Mouse (Mus musculus) kidney, adult 2 months (tissue): ENCODE measurements around the gene Fam114a1. TPM values are rescaled to one million over a fixed set of nuclear protein-coding genes. Genes with fewer than 3 reads are reported as not detected.

ENCODE experiments used
- DNase-seq: peaks from one replicate; pipeline ENCODE4 v3.0.0; 2021
- H3K27ac ChIP-seq: fragments of 200-500 bp; 2 replicates; pipeline ENCODE4 v1.5.1; 2012; ENCODE audit warnings: low read depth, low read length, control low read depth, inconsistent platforms; ENCODE audit not compliant: insufficient read depth
- H3K27me3 ChIP-seq: fragments of 200-500 bp; replicated peaks from 2 replicates; pipeline ENCODE4 v1.6.1; 2012; ENCODE audit warnings: mild to moderate bottlenecking, moderate library complexity, low read length, inconsistent platforms; ENCODE audit not compliant: control insufficient read depth, insufficient read depth
- H3K36me3 ChIP-seq: fragments of 200-500 bp; 2 replicates; pipeline ENCODE4 v1.6.1; 2012; ENCODE audit warnings: mild to moderate bottlenecking, moderate library complexity, low read length, inconsistent platforms; ENCODE audit not compliant: control insufficient read depth, insufficient read depth
- H3K4me1 ChIP-seq: fragments of 200-500 bp; 2 replicates; pipeline ENCODE4 v1.6.1; 2011; ENCODE audit warnings: low read length; ENCODE audit not compliant: control insufficient read depth, insufficient read depth
- H3K4me3 ChIP-seq: fragments of 200-500 bp; 2 replicates; pipeline ENCODE4 v1.5.1; 2011; ENCODE audit warnings: mild to moderate bottlenecking, low read depth, low read length, control low read depth; ENCODE audit not compliant: insufficient read depth
- CTCF ChIP-seq: fragments of 200-500 bp; conservative IDR thresholded peaks from 2 replicates; pipeline ENCODE4 v1.5.1; 2011; ENCODE audit warnings: low read depth, mild to moderate bottlenecking, control low read depth, low read length, moderate library complexity, mixed read lengths; ENCODE audit not compliant: insufficient read depth, insufficient read length
- POLR2A ChIP-seq: fragments of 200-500 bp; IDR thresholded peaks from one replicate; pipeline ENCODE4 v1.6.1; 2011; ENCODE audit warnings: low read depth, low read length, control low read depth
- whole genome bisulfite sequencing: fragments of 180-500 bp; shearing (Covaris S2); methylation state at CpG from one replicate; pipeline ENCODE4 v1.1.7; 2018; 5-methylcytosine and 5-hydroxymethylcytosine counted together
- polyA plus RNA-seq: library from polyadenylated mRNA; depleted of rRNA; stranded (reverse); fragments of >200 nt; gene quantifications from 2 replicates; pipeline ENCODE4 v1.2.3, GENCODE M21; 2012; rRNA removed

The Fam114a1 gene
- 7.7 and 8.8 TPM in 2 replicates for polyA plus RNA-seq

DNA sequence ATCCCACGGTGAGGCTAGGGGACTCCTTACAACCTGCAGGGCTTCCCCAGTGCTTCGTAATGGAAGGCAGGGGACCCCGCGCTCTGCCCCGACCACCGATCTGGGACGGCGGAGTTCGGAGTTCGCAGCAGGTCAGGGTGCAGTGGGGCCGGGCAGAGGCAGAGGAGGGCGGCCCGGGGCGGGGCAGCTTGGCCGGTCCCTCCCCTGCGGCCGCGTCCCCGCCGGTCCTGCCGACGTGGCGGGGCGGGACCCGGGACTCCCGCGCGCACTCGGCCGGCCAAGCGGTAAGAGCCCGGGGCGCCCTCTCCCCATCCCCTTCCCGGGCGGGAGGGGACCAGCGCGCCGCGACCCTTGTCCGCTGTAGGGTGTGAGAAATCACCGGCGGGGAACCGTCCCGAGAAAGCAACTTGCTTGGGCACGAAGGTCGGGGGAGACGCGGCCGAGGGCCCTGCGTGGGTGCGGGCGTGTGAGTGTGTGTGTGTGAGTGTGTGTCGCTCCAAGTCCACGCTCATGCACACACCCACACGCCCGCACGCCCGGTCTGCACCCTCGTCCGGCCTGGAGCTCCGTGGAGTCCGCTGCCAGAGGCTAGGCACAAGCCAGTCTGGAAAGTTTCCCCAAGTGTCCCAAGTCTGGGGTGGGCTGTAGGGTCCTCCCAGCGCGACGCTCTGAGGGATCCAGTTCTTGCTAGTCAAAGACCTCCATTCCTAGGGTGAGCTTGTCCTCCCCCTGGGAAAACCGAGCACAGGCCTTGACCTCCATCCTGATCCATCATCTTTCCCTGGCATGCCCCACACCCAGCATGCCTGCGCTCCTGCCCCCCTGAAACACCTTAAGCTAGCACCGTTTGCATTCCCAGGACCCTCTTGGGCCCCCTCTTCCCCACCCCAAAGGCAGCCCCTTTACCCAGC, at the start of gene Fam114a1:
Gene Fam114a1, plus strand, starts transcription at position 211 of the 911 bp plus-strand sequence.
- Histone ChIP-seq H3K27ac (peak within 1 kb of the TSS; percentile 53; the same call in 1 of the 2 replicates), H3K36me3 (no peaks in the 10 kb centered on the region), H3K4me3 (peak within 1 kb of the TSS; percentile 84), H3K4me1 (no peaks in the 10 kb centered on the region), H3K27me3 (no peaks in the 10 kb centered on the region)
- DNase-seq = peak; percentile 86
- TF ChIP-seq POLR2A (no peak), CTCF (no peak)
- WGBS = 1% methylated on average over 68 of the region's 68 CpGs

GRCm38 (mm10) chr5:64922891-64923381, 46.9 kb upstream of the Fam114a1 start:
- no peak overlapping the region for H3K4me3 ChIP-seq
- no peaks in the 10 kb centered on the region for H3K36me3 ChIP-seq
- WGBS = 84% methylated on average over 5 of the region's 5 CpGs
- no peaks in the 10 kb centered on the region for H3K4me1 ChIP-seq
- TF ChIP-seq POLR2A (no peak), CTCF (no peak)
- no peaks in the 10 kb centered on the region for H3K27me3 ChIP-seq
- DNase-seq = no peak
- H3K27ac ChIP-seq = no peak overlapping the region

GRCm38 (mm10) chr5:64932215-64932614, 37.7 kb upstream of the Fam114a1 start:
- TF ChIP-seq POLR2A = no peak
- TF ChIP-seq CTCF = no peak
- DNase-seq = peak; percentile 32
- H3K4me3 ChIP-seq = no peak overlapping the region
- H3K4me1 ChIP-seq = no peaks in the 10 kb centered on the region
- no peaks in the 10 kb centered on the region for H3K27me3 ChIP-seq
- H3K27ac ChIP-seq = no peak overlapping the region
- WGBS = 40% methylated on average over 3 of the region's 3 CpGs
- no peaks in the 10 kb centered on the region for H3K36me3 ChIP-seq

GRCm38 (mm10) chr5:64932775-64933174, 37.1 kb upstream of the Fam114a1 start:
- 85% methylated on average over 15 of the region's 15 CpGs for WGBS
- no peak overlapping the region for H3K27ac ChIP-seq
- no peaks in the 10 kb centered on the region for H3K4me1 ChIP-seq
- no peak for TF ChIP-seq CTCF
- no peak for TF ChIP-seq POLR2A
- H3K27me3 ChIP-seq = no peaks in the 10 kb centered on the region
- no peak for DNase-seq
- no peaks in the 10 kb centered on the region for H3K36me3 ChIP-seq
- H3K4me3 ChIP-seq = no peak overlapping the region

DNA sequence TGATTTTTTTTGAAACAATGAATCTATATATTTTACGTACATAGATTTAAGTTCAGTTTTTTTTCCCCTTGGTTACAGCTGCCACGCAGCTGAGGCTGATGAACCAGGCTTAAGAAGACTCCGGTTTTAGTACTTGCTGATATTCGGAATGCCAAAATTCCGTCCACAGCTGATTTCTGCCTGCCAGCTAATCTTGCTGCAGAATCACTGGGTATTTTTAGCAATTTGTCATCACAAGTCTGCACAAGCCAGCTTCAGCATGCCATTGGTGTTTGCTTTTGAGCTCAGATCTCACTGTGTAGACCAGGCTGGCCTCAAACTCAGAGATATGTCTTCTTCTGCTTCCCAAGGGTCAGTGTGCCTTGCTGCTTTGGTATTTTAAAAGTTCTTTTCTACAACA, 18.4 kb upstream of the Fam114a1 start:
- TF ChIP-seq CTCF = no peak
- no peak for TF ChIP-seq POLR2A
- H3K36me3 ChIP-seq = no peaks in the 10 kb centered on the region
- no peak overlapping the region for H3K27ac ChIP-seq
- no peaks in the 10 kb centered on the region for H3K27me3 ChIP-seq
- WGBS = 87% methylated on average over 5 of the region's 5 CpGs
- no peaks in the 10 kb centered on the region for H3K4me1 ChIP-seq
- no peak for DNase-seq
- no peak overlapping the region for H3K4me3 ChIP-seq

GRCm38 (mm10) chr5:64954931-64955330, 14.9 kb upstream of the Fam114a1 start:
- Histone ChIP-seq H3K4me3 (no peak overlapping the region), H3K27ac (no peak overlapping the region), H3K27me3 (no peaks in the 10 kb centered on the region), H3K4me1 (no peaks in the 10 kb centered on the region), H3K36me3 (no peaks in the 10 kb centered on the region)
- TF ChIP-seq CTCF (no peak), POLR2A (no peak)
- 78% methylated on average over 8 of the region's 8 CpGs for WGBS
- no peak for DNase-seq
